Mouse (Mus musculus): ENCODE measurements at regions not wholly inside any gene's neighbourhood (a gene's known extent, or its start where the extent isn't known, plus 50 kb on each side); places are given as distances from the start of the nearest gene placed in this dataset.

DNA sequence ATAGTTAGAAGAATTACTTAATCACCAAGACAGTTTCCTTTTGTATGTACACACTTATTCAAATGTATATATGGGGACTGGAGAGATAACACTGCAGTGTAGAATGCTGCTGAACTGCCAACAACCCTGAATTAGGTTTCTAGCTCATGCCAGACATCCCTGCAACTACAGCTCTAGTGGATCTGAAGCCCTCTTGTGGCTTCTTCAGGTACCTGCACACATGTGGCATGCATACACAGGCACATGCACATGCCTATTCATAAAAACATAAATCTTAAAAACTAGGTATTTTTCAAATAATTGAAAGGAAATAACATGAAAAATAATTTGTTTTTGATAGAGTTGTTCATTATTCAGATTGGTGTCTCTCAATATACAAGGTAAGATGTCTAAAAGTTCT, 445.1 kb upstream of the Cited2 start:
- TF ChIP-seq CTCF (IDR thresholded peaks at IDR 0.05; ENCODE audit: extremely low read depth, insufficient read depth, insufficient read length, insufficient replicate concordance) (no peak), POLR2A (IDR thresholded peaks at IDR 0.05; ENCODE audit: low read depth, low read length) (no peak)

Data from spleen, adult 2 months (tissue).